Mouse (Mus musculus): ENCODE measurements at regions not wholly inside any gene's neighbourhood (a gene's known extent, or its start where the extent isn't known, plus 50 kb on each side); places are given as distances from the start of the nearest gene placed in this dataset.

GRCm38 (mm10) chr14:24731872-24732525, 245.1 kb downstream of the Rps24 start:
- intact Hi-C loops (cut with DNase I) = no loop called here

GRCm38 (mm10) chr14:24733326-24733725, 246.4 kb downstream of the Rps24 start:
- no peak for DNase-seq
- intact Hi-C loops (cut with DNase I) = no loop called here

More at GRCm38 (mm10) chr14:24731872-24732525, 245.1 kb downstream of the Rps24 start:
- no peak for DNase-seq

- intact Hi-C loops (cut with DNase I) = no loop called here
- no peak for DNase-seq
Observed at GRCm38 (mm10) chr14:24738869-24739268, 251.9 kb downstream of the Rps24 start.

- DNase-seq = no peak
- intact Hi-C loops (cut with DNase I) = no loop called here
Observed at GRCm38 (mm10) chr14:24744451-24744850, 257.5 kb downstream of the Rps24 start.

GRCm38 (mm10) chr14:24745730-24746129, 258.8 kb downstream of the Rps24 start:
- DNase-seq = no peak
- intact Hi-C loops (cut with DNase I) = no loop called here

- intact Hi-C loops (cut with DNase I) = no loop called here
- peak in 1 of 2 experiments; percentile 46 for DNase-seq
Observed at GRCm38 (mm10) chr14:24747471-24747795, 260.5 kb downstream of the Rps24 start.

- DNase-seq = peak; percentile 40 to 55
- intact Hi-C loops (cut with DNase I) = loop anchor here (2.0 kb wide), 1 partner anchor 31 kb away; no protein-coding TSS in a partner anchor
Observed at GRCm38 (mm10) chr14:24747796-24748496, 261.0 kb downstream of the Rps24 start.

- intact Hi-C loops (cut with DNase I) = loop anchor here (2.0 kb wide), 1 partner anchor 30 kb away; no protein-coding TSS in a partner anchor
- DNase-seq = no peak
Observed at GRCm38 (mm10) chr14:24748497-24748862, 261.6 kb downstream of the Rps24 start.

- DNase-seq = no peak
- intact Hi-C loops (cut with DNase I) = loop anchor here (2.0 kb wide), 1 partner anchor 29 kb away; no protein-coding TSS in a partner anchor
Observed at GRCm38 (mm10) chr14:24749313-24749712, 262.4 kb downstream of the Rps24 start.

- DNase-seq = no peak
- intact Hi-C loops (cut with DNase I) = no loop called here
Observed at GRCm38 (mm10) chr14:24751227-24751626, 264.3 kb downstream of the Rps24 start.

- no peak for DNase-seq
- intact Hi-C loops (cut with DNase I) = no loop called here
Observed at GRCm38 (mm10) chr14:24754753-24755152, 267.8 kb downstream of the Rps24 start.

- intact Hi-C loops (cut with DNase I) = no loop called here
- DNase-seq = no peak
Observed at GRCm38 (mm10) chr14:24755426-24756117, 268.6 kb downstream of the Rps24 start.

GRCm38 (mm10) chr14:24757302-24757701, 270.4 kb downstream of the Rps24 start:
- peak; percentile 30 to 32 for DNase-seq
- intact Hi-C loops (cut with DNase I) = no loop called here

GRCm38 (mm10) chr14:24757843-24758242, 270.9 kb downstream of the Rps24 start:
- DNase-seq = no peak
- intact Hi-C loops (cut with DNase I) = no loop called here

GRCm38 (mm10) chr14:24760926-24761325, 274.0 kb downstream of the Rps24 start:
- DNase-seq = no peak
- intact Hi-C loops (cut with DNase I) = no loop called here

- DNase-seq = no peak
- intact Hi-C loops (cut with DNase I) = no loop called here
Observed at GRCm38 (mm10) chr14:24762468-24763274, 275.7 kb downstream of the Rps24 start.

- intact Hi-C loops (cut with DNase I) = no loop called here
- no peak for DNase-seq
Observed at GRCm38 (mm10) chr14:24763275-24763812, 276.4 kb downstream of the Rps24 start.

GRCm38 (mm10) chr14:24763845-24764244, 276.9 kb downstream of the Rps24 start:
- intact Hi-C loops (cut with DNase I) = no loop called here
- DNase-seq = no peak

- no peak for DNase-seq
- intact Hi-C loops (cut with DNase I) = no loop called here
Observed at GRCm38 (mm10) chr14:24766260-24766659, 279.3 kb downstream of the Rps24 start.

GRCm38 (mm10) chr14:24766690-24767089, 279.8 kb downstream of the Rps24 start:
- DNase-seq = no peak
- intact Hi-C loops (cut with DNase I) = no loop called here

GRCm38 (mm10) chr14:24767316-24767715, 280.4 kb downstream of the Rps24 start:
- intact Hi-C loops (cut with DNase I) = no loop called here
- DNase-seq = no peak

Measured in heart, postnatal 36 days (tissue).